Mouse (Mus musculus) erythroblast, embryonic 14.5 days (primary cell): ENCODE results near the gene Ttll3. TPM values are rescaled to one million over a fixed set of nuclear protein-coding genes. Genes with fewer than 3 reads are reported as not detected.

Experiments used
- H3K27me3 ChIP-seq: 2 replicates; pipeline ENCODE4 v1.6.1; 2012; ENCODE audit warnings: inconsistent platforms; ENCODE audit not compliant: control insufficient read depth
- H3K36me3 ChIP-seq: 2 replicates; pipeline ENCODE4 v1.6.1; 2012; ENCODE audit warnings: mild to moderate bottlenecking, inconsistent platforms; ENCODE audit not compliant: control insufficient read depth
- H3K4me1 ChIP-seq: 2 replicates; pipeline ENCODE4 v1.6.1; 2012; ENCODE audit warnings: inconsistent platforms; ENCODE audit not compliant: control insufficient read depth
- H3K4me3 ChIP-seq: replicated peaks from 2 replicates; pipeline ENCODE3; 2012; ENCODE audit warnings: moderate library complexity, mild to moderate bottlenecking, inconsistent platforms
- H3K9me3 ChIP-seq: 2 replicates; pipeline ENCODE4 v1.6.1; 2012; ENCODE audit warnings: low read length, inconsistent platforms, mixed read lengths; ENCODE audit not compliant: control insufficient read depth
- GATA1 ChIP-seq: IDR thresholded peaks from 2 replicates; pipeline ENCODE4 v1.6.1; 2012; ENCODE audit warnings: low read length, inconsistent platforms, mixed read lengths
- TAL1 ChIP-seq: IDR thresholded peaks from 3 replicates; pipeline ENCODE4 v1.6.1; 2012; ENCODE audit warnings: low read length, inconsistent platforms, mixed read lengths
- polyA plus RNA-seq: library from polyadenylated mRNA; stranded (reverse); fragments of >175 nt; gene quantifications from 2 replicates; pipeline ENCODE4 v1.2.3, GENCODE M21; 2012

Gene Ttll3
- polyA plus RNA-seq, 1 experiment = 0.16 TPM

DNA sequence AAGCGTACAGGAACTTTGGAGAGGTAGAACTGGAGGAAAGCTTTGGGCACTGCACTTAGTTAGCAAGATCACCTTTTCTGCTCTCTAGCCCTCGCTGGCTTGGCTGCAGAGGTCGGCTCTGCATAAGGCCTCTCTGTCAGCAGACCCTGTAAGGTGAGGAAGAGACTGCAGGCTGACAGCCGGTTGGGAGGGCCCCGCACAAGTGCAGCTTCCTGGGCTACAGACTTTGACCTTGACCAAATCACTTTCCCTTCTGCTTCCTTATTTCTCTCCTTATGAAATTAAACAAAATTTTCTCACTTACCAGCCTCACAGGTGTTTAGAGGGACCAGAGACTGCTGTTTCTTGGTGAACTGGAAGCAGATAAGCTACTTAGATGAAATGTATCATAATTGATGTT, 65.9 kb downstream of the Ttll3 start:
- H3K27me3 ChIP-seq = no peaks in the 10 kb centered on the region; the same call in 1 of the 2 replicates
- no peaks in the 10 kb centered on the region for H3K36me3 ChIP-seq
- H3K4me1 ChIP-seq = no peaks in the 10 kb centered on the region
- H3K9me3 ChIP-seq = no peaks in the 10 kb centered on the region
- H3K4me3 ChIP-seq = no peak overlapping the region
- no peak for TF ChIP-seq GATA1
- TF ChIP-seq TAL1 = no peak

GRCm38 (mm10) chr6:113457952-113458534, 69.0 kb downstream of the Ttll3 start, which contains the start of gene Il17re:
Gene Il17re, plus strand, starts transcription at chr6:113458484.
- no peak for TF ChIP-seq GATA1
- no peak for TF ChIP-seq TAL1
- Histone ChIP-seq H3K9me3 (no peaks in the 10 kb centered on the region), H3K4me1 (no peaks in the 10 kb centered on the region), H3K27me3 (no peaks in the 10 kb centered on the region; the same call in 1 of the 2 replicates), H3K4me3 (no peak within 1 kb of the TSS), H3K36me3 (no peaks in the 10 kb centered on the region)

GRCm38 (mm10) chr6:113458635-113459034, 69.6 kb downstream of the Ttll3 start:
- Histone ChIP-seq H3K9me3 (no peaks in the 10 kb centered on the region), H3K4me3 (no peak overlapping the region), H3K27me3 (no peaks in the 10 kb centered on the region; the same call in 1 of the 2 replicates), H3K4me1 (no peaks in the 10 kb centered on the region), H3K36me3 (no peaks in the 10 kb centered on the region)
- TF ChIP-seq GATA1 (no peak), TAL1 (no peak)

GRCm38 (mm10) chr6:113464040-113464439, 75.0 kb downstream of the Ttll3 start:
- Histone ChIP-seq H3K4me1 (peaks cover 2% of the 10 kb centered on the region), H3K9me3 (no peaks in the 10 kb centered on the region), H3K36me3 (no peaks in the 10 kb centered on the region), H3K27me3 (0 out of 2 replicates have a peak, but pooled peaks cover 2% of the 10 kb centered on the region), H3K4me3 (no peak overlapping the region)
- TF ChIP-seq GATA1 = no peak
- no peak for TF ChIP-seq TAL1

Other genes starting within 250 kb of the Ttll3 start
- gene Lhfpl4, start 193.9 kb upstream of the Ttll3 start, polyA plus RNA-seq = 0.01 TPM in 1 of 2 replicates, not detected in the other
- 11.4 and 14.2 TPM in 2 replicates for gene Mtmr14, start 151.4 kb upstream of the Ttll3 start, polyA plus RNA-seq
- gene Cpne9, start 107.0 kb upstream of the Ttll3 start, polyA plus RNA-seq = 0.02 and 0.03 TPM in 2 replicates
- 6.0 and 6.8 TPM in 2 replicates for gene Brpf1, start 82.1 kb upstream of the Ttll3 start, polyA plus RNA-seq
- gene Ogg1, start 62.3 kb upstream of the Ttll3 start, polyA plus RNA-seq = 0.56 and 0.83 TPM in 2 replicates
- 0.19 and 0.31 TPM in 2 replicates for gene Camk1, start 45.3 kb upstream of the Ttll3 start, polyA plus RNA-seq
- gene Tada3, start 11.4 kb upstream of the Ttll3 start, polyA plus RNA-seq = 13.9 and 15.1 TPM in 2 replicates
- gene Arpc4, start 11.1 kb upstream of the Ttll3 start, polyA plus RNA-seq = 14.9 and 23.3 TPM in 2 replicates
- 9.0 and 14.6 TPM in 2 replicates for gene Rpusd3, start 30.1 kb downstream of the Ttll3 start, polyA plus RNA-seq
- not detected in 2 replicates for gene Cidec, start 46.5 kb downstream of the Ttll3 start, polyA plus RNA-seq
- 0.23 and 0.38 TPM in 2 replicates for gene Jagn1, start 53.3 kb downstream of the Ttll3 start, polyA plus RNA-seq
- gene Il17re, start 69.2 kb downstream of the Ttll3 start, polyA plus RNA-seq = not detected in 2 replicates
- gene Il17rc, start 82.2 kb downstream of the Ttll3 start, polyA plus RNA-seq = not detected in 2 replicates
- gene Creld1, start 94.0 kb downstream of the Ttll3 start, polyA plus RNA-seq = 0.38 and 0.61 TPM in 2 replicates
- gene Prrt3, start 112.7 kb downstream of the Ttll3 start, polyA plus RNA-seq = 0.02 TPM in 1 of 2 replicates, not detected in the other
- 2.4 and 2.6 TPM in 2 replicates for gene Emc3, start 142.4 kb downstream of the Ttll3 start, polyA plus RNA-seq
- gene Fancd2, start 142.4 kb downstream of the Ttll3 start, polyA plus RNA-seq = 0.13 and 0.15 TPM in 2 replicates
- gene Fancd2os, start 211.5 kb downstream of the Ttll3 start, polyA plus RNA-seq = not detected in 2 replicates
- gene Brk1, start 215.5 kb downstream of the Ttll3 start, polyA plus RNA-seq = 2.1 and 2.6 TPM in 2 replicates
- 0.15 and 0.21 TPM in 2 replicates for gene Vhl, start 234.7 kb downstream of the Ttll3 start, polyA plus RNA-seq
- gene Irak2, start 249.2 kb downstream of the Ttll3 start, polyA plus RNA-seq = 13.6 and 15.2 TPM in 2 replicates